Mouse (Mus musculus) lung, embryonic 15.5 days (tissue): ENCODE measurements at regions not wholly inside any gene's neighbourhood (a gene's known extent, or its start where the extent isn't known, plus 50 kb on each side); places are given as distances from the start of the nearest gene placed in this dataset.
A peak's percentile ranks its signal among the peaks of the same experiment; 100 is the strongest.

Source experiments
- ATAC-seq: fragments of 200-750 bp; cut with Nextera tagmentation; 2 replicates; pipeline ENCODE4 v1.8.0; 2017; ENCODE audit warnings: moderate number of reproducible peaks, borderline replicate concordance; ENCODE audit not compliant: low FRiP score, low TSS enrichment; ENCODE audit errors: extremely low read depth
- H3K27ac ChIP-seq: fragments of 300-500 bp; sonication (generic); 2 replicates; pipeline ENCODE4 v1.5.1; 2015; ENCODE audit warnings: moderate library complexity, mild to moderate bottlenecking, inconsistent platforms
- H3K27me3 ChIP-seq: fragments of 300-500 bp; sonication (generic); 2 replicates; pipeline ENCODE4 v1.6.1; 2015; ENCODE audit warnings: inconsistent platforms
- H3K36me3 ChIP-seq: fragments of 300-500 bp; sonication (generic); 2 replicates; pipeline ENCODE4 v1.6.1; 2015; ENCODE audit warnings: inconsistent platforms
- H3K4me1 ChIP-seq: fragments of 300-500 bp; sonication (generic); 2 replicates; pipeline ENCODE4 v1.6.1; 2015; ENCODE audit warnings: inconsistent platforms
- H3K4me2 ChIP-seq: fragments of 300-500 bp; sonication (generic); 2 replicates; pipeline ENCODE4 v1.6.1; 2015; ENCODE audit warnings: inconsistent platforms, mild to moderate bottlenecking, moderate library complexity
- H3K4me3 ChIP-seq: fragments of 300-500 bp; sonication (generic); 2 replicates; pipeline ENCODE4 v1.5.1; 2015; ENCODE audit warnings: mild to moderate bottlenecking, inconsistent platforms
- H3K9ac ChIP-seq: fragments of 300-500 bp; sonication (generic); 2 replicates; pipeline ENCODE4 v1.6.1; 2015; ENCODE audit warnings: inconsistent platforms
- H3K9me3 ChIP-seq: fragments of 300-500 bp; sonication (generic); 2 replicates; pipeline ENCODE4 v1.6.1; 2016; ENCODE audit warnings: inconsistent platforms
- WGBS: fragments of 180-500 bp; shearing (Covaris S2); methylation state at CpG from one replicate; pipeline ENCODE4 v1.1.7; 2015; 5-methylcytosine and 5-hydroxymethylcytosine counted together

DNA sequence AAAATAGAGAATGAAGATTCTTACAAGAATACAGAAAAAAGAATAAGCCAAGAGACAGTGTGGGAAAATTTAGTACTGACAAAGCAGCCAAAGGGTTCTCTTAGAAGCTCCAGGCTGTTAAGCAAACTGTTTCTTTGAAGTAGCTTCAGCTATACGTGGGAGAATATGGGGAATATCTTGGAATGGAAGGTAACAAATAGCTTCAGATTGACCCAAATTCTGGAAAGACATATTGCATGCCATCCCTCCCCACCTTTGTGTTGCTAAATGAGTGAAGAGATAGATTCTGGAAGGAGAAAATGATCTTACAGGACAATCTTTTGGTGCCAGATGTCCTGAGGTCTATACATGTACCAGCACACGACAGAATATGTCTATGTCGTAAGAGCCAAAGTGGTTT lies 591.9 kb upstream of the Cdh6 start:
- H3K9me3 ChIP-seq: no peaks in the 10 kb centered on the region
- no peaks in the 10 kb centered on the region for H3K36me3 ChIP-seq
- no peak overlapping the region for H3K4me3 ChIP-seq
- no peaks in the 10 kb centered on the region for H3K4me1 ChIP-seq
- no peaks in the 10 kb centered on the region for H3K27me3 ChIP-seq
- no peak overlapping the region for H3K27ac ChIP-seq
- H3K4me2 ChIP-seq: no peak overlapping the region
- no peak overlapping the region for H3K9ac ChIP-seq
- ATAC-seq: no peak
- 73% methylated on average over 3 of the region's 3 CpGs for WGBS

- WGBS: 87% methylated on average over 1 of the region's 1 CpGs
- no peak overlapping the region for H3K9ac ChIP-seq
- no peaks in the 10 kb centered on the region for H3K27me3 ChIP-seq
- no peak for ATAC-seq
- no peak overlapping the region for H3K4me2 ChIP-seq
- no peaks in the 10 kb centered on the region for H3K36me3 ChIP-seq
- H3K4me1 ChIP-seq: no peaks in the 10 kb centered on the region
- H3K9me3 ChIP-seq: no peaks in the 10 kb centered on the region
- no peak overlapping the region for H3K4me3 ChIP-seq
- no peak overlapping the region for H3K27ac ChIP-seq
These were observed 591.1 kb upstream of the Cdh6 start for GRCm38 (mm10) chr15:13764587-13764986.

DNA sequence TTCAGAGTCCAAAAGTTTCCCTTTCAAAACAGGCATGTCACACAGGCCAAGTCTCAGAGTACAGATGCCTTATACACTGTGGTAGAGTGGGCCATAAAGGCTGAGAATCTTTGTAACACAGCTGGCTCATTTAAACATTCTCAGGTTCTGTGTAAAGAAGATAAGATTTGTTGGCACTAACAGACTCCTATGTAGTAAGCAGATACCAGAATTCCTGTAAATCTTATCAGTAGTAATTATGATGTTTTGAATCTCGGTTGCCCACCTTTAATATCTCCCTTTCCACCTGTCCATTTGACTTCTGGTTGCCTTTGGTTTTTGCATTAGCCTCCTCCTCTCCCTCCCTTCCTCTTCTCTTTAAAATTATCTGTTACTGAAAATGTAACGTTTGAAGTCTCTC lies 573.1 kb upstream of the Cdh6 start:
- no peaks in the 10 kb centered on the region for H3K9me3 ChIP-seq
- 34% methylated on average over 2 of the region's 2 CpGs for WGBS
- ATAC-seq: no peak

GRCm38 (mm10) chr15:13706276-13706675 lies 532.8 kb upstream of the Cdh6 start:
- H3K4me2 ChIP-seq: no peak overlapping the region
- ATAC-seq: no peak
- H3K36me3 ChIP-seq: no peaks in the 10 kb centered on the region
- H3K4me3 ChIP-seq: no peak overlapping the region
- H3K9ac ChIP-seq: no peak overlapping the region
- no peaks in the 10 kb centered on the region for H3K9me3 ChIP-seq
- H3K27ac ChIP-seq: no peak overlapping the region
- no peaks in the 10 kb centered on the region for H3K27me3 ChIP-seq
- H3K4me1 ChIP-seq: no peaks in the 10 kb centered on the region

More for the DNA sequence above, 573.1 kb upstream of the Cdh6 start:
- Histone ChIP-seq H3K4me3 (no peak overlapping the region), H3K36me3 (no peaks in the 10 kb centered on the region), H3K4me1 (no peaks in the 10 kb centered on the region), H3K27me3 (no peaks in the 10 kb centered on the region), H3K27ac (no peak overlapping the region), H3K9ac (no peak overlapping the region), H3K4me2 (no peak overlapping the region)

GRCm38 (mm10) chr15:13705187-13705586 lies 531.7 kb upstream of the Cdh6 start:
- ATAC-seq: no peak
- H3K4me1 ChIP-seq: no peaks in the 10 kb centered on the region
- H3K9me3 ChIP-seq: no peaks in the 10 kb centered on the region
- WGBS: 72% methylated on average over 4 of the region's 4 CpGs
- H3K27ac ChIP-seq: no peak overlapping the region
- H3K36me3 ChIP-seq: no peaks in the 10 kb centered on the region
- no peak overlapping the region for H3K4me2 ChIP-seq
- no peaks in the 10 kb centered on the region for H3K27me3 ChIP-seq
- H3K4me3 ChIP-seq: no peak overlapping the region
- H3K9ac ChIP-seq: no peak overlapping the region

DNA sequence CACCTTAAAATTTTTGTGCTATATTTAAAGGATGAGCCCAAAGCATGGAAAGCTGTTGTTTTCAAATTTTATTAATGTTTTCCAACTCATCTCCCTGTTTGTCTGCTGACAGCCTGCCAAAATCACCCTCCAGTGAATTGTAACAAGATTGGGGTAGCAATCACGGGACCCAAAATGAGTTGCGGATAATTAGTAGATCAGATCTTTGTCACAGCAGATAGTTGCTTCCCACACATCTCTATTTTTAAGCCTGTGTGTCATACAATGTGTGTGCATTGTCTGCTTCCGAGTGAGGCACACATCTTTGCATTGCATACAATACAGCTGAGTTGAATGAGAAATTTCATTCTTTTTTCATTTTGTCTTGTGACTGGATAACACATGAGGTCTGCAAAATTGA lies 494.7 kb upstream of the Cdh6 start:
- Histone ChIP-seq H3K9ac (no peak overlapping the region), H3K27ac (no peak overlapping the region), H3K4me1 (no peaks in the 10 kb centered on the region), H3K27me3 (no peaks in the 10 kb centered on the region), H3K4me2 (no peak overlapping the region), H3K36me3 (no peaks in the 10 kb centered on the region), H3K9me3 (no peaks in the 10 kb centered on the region), H3K4me3 (no peak overlapping the region)
- no peak for ATAC-seq
- 83% methylated on average over 3 of the region's 3 CpGs for WGBS

GRCm38 (mm10) chr15:13667278-13667677 lies 493.8 kb upstream of the Cdh6 start:
- no peak overlapping the region for H3K9ac ChIP-seq
- 92% methylated on average over 4 of the region's 4 CpGs for WGBS
- no peaks in the 10 kb centered on the region for H3K4me1 ChIP-seq
- H3K9me3 ChIP-seq: no peaks in the 10 kb centered on the region
- H3K4me2 ChIP-seq: no peak overlapping the region
- H3K27ac ChIP-seq: no peak overlapping the region
- no peaks in the 10 kb centered on the region for H3K36me3 ChIP-seq
- no peaks in the 10 kb centered on the region for H3K27me3 ChIP-seq
- no peak overlapping the region for H3K4me3 ChIP-seq
- no peak for ATAC-seq

DNA sequence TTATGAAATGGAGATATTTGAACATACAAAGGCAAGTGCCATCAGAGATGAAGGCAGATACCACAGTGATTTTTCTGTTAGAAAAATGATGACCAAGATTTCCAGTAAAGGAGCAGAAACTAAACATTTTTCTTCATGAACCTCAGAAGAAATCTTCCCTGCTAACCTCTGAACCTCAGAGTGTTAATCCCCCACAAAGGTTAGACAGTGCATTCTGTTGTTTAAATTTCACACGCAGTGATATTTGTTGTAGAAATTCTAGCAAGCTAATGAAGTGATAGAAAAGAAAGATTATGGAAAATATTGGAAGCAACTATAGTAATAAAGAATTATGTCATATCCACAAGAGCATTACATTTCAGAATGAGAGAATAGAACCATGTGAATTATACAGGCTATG lies 488.8 kb upstream of the Cdh6 start:
- H3K4me2 ChIP-seq: no peak overlapping the region
- no peak overlapping the region for H3K4me3 ChIP-seq
- no peaks in the 10 kb centered on the region for H3K27me3 ChIP-seq
- no peaks in the 10 kb centered on the region for H3K36me3 ChIP-seq
- peak; percentile 55; the same call in 1 of the 2 replicates for ATAC-seq
- WGBS: 20% methylated on average over 1 of the region's 1 CpGs
- no peaks in the 10 kb centered on the region for H3K9me3 ChIP-seq
- no peak overlapping the region for H3K9ac ChIP-seq
- H3K27ac ChIP-seq: no peak overlapping the region; the same call in 1 of the 2 replicates
- no peaks in the 10 kb centered on the region for H3K4me1 ChIP-seq

DNA sequence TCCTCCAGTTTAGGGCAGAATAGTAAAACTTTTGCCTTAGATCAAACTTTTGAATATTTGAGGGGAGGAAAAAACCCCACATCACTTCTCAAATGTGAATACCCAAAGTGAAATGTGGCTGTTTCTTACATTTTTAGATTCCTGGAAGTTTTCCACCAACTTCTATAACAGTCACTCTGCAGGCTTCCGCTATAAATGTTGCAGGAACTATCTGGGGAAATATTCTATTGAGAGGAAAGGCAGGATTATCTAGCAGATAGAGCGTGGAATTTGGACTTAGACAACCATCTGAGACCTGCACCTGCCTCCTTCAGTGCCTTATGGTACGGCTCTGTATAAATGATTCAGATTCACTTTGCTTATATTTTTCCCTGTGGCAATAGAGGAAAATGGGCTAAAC lies 481.6 kb upstream of the Cdh6 start:
- no peak overlapping the region for H3K4me3 ChIP-seq
- no peak for ATAC-seq
- no peak overlapping the region for H3K4me2 ChIP-seq
- H3K9ac ChIP-seq: no peak overlapping the region
- WGBS: 70% methylated on average over 3 of the region's 3 CpGs
- H3K36me3 ChIP-seq: no peaks in the 10 kb centered on the region
- no peaks in the 10 kb centered on the region for H3K4me1 ChIP-seq
- no peak overlapping the region for H3K27ac ChIP-seq
- H3K27me3 ChIP-seq: no peaks in the 10 kb centered on the region
- no peaks in the 10 kb centered on the region for H3K9me3 ChIP-seq

- Histone ChIP-seq H3K4me3 (no peak overlapping the region), H3K4me1 (no peaks in the 10 kb centered on the region), H3K36me3 (no peaks in the 10 kb centered on the region), H3K4me2 (no peak overlapping the region), H3K27ac (no peak overlapping the region), H3K9ac (no peak overlapping the region), H3K9me3 (no peaks in the 10 kb centered on the region), H3K27me3 (no peaks in the 10 kb centered on the region)
- WGBS: 55% methylated on average over 2 of the region's 2 CpGs
- no peak for ATAC-seq
These were observed 462.0 kb upstream of the Cdh6 start for GRCm38 (mm10) chr15:13635346-13635940.

- Histone ChIP-seq H3K4me1 (no peaks in the 10 kb centered on the region), H3K4me2 (no peak overlapping the region), H3K9ac (no peak overlapping the region), H3K36me3 (no peaks in the 10 kb centered on the region), H3K9me3 (no peaks in the 10 kb centered on the region), H3K4me3 (no peak overlapping the region), H3K27me3 (no peaks in the 10 kb centered on the region), H3K27ac (no peak overlapping the region)
- WGBS: 60% methylated on average over 1 of the region's 1 CpGs
- no peak for ATAC-seq
These were observed 428.7 kb upstream of the Cdh6 start for GRCm38 (mm10) chr15:13602133-13602532.

DNA sequence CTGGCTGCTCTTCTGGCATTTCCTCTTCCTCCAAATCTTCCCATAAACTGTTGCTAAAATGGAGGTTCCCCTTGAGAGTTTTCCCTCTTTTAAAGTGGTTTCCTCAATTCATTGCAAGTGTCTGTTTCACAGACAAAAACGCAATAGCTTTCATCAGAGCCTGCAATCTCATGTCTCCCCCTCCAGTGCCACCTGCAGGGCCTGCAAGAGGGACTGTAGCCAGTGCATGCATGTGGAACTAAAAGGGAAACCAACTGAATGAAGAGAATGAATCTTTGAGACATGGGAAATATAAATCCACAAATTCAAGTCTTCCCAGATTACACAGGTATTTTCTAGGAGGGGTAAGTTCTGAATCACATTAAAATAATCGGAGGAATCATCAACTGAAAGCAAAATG lies 424.4 kb upstream of the Cdh6 start:
- H3K36me3 ChIP-seq: no peaks in the 10 kb centered on the region
- H3K27me3 ChIP-seq: no peaks in the 10 kb centered on the region
- H3K4me3 ChIP-seq: no peak overlapping the region
- H3K9me3 ChIP-seq: no peaks in the 10 kb centered on the region
- 71% methylated on average over 2 of the region's 2 CpGs for WGBS
- H3K4me2 ChIP-seq: no peak overlapping the region
- no peak overlapping the region for H3K9ac ChIP-seq
- ATAC-seq: no peak
- H3K27ac ChIP-seq: no peak overlapping the region
- no peaks in the 10 kb centered on the region for H3K4me1 ChIP-seq

DNA sequence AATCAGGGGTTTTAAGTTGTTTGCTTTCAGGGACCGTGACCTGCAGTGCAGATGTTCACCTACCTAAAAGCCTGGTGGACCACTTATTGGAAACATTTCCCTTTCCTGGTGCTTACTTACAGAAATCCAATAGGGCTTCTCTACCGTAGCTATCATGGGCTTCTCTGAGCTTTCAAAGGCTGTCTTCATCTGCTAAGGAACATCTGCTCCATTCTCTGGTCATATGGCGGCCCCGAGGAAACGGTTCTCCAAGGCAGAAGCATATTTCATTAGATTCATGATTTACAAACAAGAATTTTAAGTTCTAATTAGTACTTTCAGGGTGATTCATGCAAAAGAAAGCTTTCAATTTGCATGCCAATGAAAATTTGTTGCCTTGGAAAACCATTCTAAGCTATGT lies 420.3 kb upstream of the Cdh6 start:
- H3K4me1 ChIP-seq: no peaks in the 10 kb centered on the region
- no peaks in the 10 kb centered on the region for H3K9me3 ChIP-seq
- no peaks in the 10 kb centered on the region for H3K27me3 ChIP-seq
- no peak overlapping the region for H3K27ac ChIP-seq
- WGBS: 82% methylated on average over 5 of the region's 5 CpGs
- no peak for ATAC-seq
- H3K36me3 ChIP-seq: no peaks in the 10 kb centered on the region
- no peak overlapping the region for H3K9ac ChIP-seq
- no peak overlapping the region for H3K4me2 ChIP-seq
- no peak overlapping the region for H3K4me3 ChIP-seq
